Comparison of ENCODE assay signal across 23 mouse cellular contexts in the genomic region with DNA sequence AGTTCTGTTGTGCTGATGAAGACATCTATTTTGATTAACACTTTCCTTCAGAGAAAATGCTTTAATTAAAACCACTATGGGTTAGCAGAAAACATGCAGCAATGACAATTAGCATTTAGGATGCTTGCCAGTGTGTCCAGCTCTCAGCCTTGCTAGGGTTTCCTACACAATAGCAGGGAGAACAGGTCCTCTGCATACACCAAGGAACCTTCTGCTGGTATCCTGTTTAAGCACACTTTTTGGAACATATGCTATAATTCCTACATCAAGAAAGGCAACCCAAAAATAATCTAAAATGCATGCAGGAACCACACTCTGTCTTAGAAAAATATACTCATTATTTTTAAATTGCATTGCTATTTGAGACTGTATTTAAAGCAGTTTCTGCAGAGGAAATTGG.
"Had no signal": no experiment of that assay in that cellular context is flagged by ENCODE, and none has a peak within 500 bp of the region (broad histone marks: within the 10 kb centered on the region; RNA-seq: fewer than 3 reads in every experiment).

No protein-coding gene starts in this region.

- H3K27me3 ChIP-seq: heart, embryonic 12.5 days; hindbrain, embryonic 12.5 days; intestine, embryonic 15.5 days; limb, embryonic 13.5 days; limb, embryonic 15.5 days; liver, embryonic 13.5 days; liver, embryonic 15.5 days had no signal

- H3K9me3 ChIP-seq: heart, embryonic 12.5 days; hindbrain, embryonic 10.5 days; hindbrain, embryonic 12.5 days; intestine, embryonic 15.5 days; limb, embryonic 15.5 days; liver, embryonic 13.5 days; liver, embryonic 15.5 days had no signal

- DNase-seq: gastrocnemius, postnatal 14 days; gastrocnemius, postnatal 36 days; heart, adult 18-20 months; heart, postnatal 10 days; heart, postnatal 4 days; kidney, adult 18-20 months; kidney, adult 8-10 months; kidney, postnatal 14 days; kidney, postnatal 36 days; layer of hippocampus, adult 9-11 months; layer of hippocampus, postnatal 36 days; left cerebral cortex, postnatal 4 days; liver, embryonic 13.5 days had no signal

- H3K9ac ChIP-seq: heart, embryonic 12.5 days; hindbrain, embryonic 12.5 days; hindbrain, embryonic 14.5 days; intestine, embryonic 15.5 days; limb, embryonic 13.5 days; limb, embryonic 15.5 days; liver, embryonic 13.5 days; liver, embryonic 15.5 days had no signal

- H3K4me3 ChIP-seq: heart, embryonic 12.5 days; hindbrain, embryonic 10.5 days; hindbrain, embryonic 12.5 days; intestine, embryonic 15.5 days; limb, embryonic 13.5 days; limb, embryonic 15.5 days; liver, embryonic 13.5 days; liver, embryonic 15.5 days had no signal

- H3K36me3 ChIP-seq: heart, embryonic 12.5 days; hindbrain, embryonic 10.5 days; hindbrain, embryonic 12.5 days; intestine, embryonic 15.5 days; limb, embryonic 13.5 days; limb, embryonic 15.5 days; liver, embryonic 13.5 days; liver, embryonic 15.5 days had no signal

- H3K4me2 ChIP-seq: heart, embryonic 12.5 days; hindbrain, embryonic 12.5 days; hindbrain, embryonic 14.5 days; intestine, embryonic 15.5 days; limb, embryonic 13.5 days; limb, embryonic 15.5 days; liver, embryonic 13.5 days; liver, embryonic 15.5 days had no signal

- ATAC-seq: hindbrain, embryonic 16.5 days; inflammation-experienced regulatory T-cells, adult 6 months had no signal

- H3K27ac ChIP-seq: hindbrain, embryonic 10.5 days; hindbrain, embryonic 12.5 days; hindbrain, embryonic 14.5 days; intestine, embryonic 15.5 days; limb, embryonic 13.5 days; limb, embryonic 15.5 days; liver, embryonic 13.5 days; liver, embryonic 15.5 days had no signal

- H3K4me1 ChIP-seq: hindbrain, embryonic 10.5 days; hindbrain, embryonic 12.5 days; intestine, embryonic 15.5 days; limb, embryonic 13.5 days; limb, embryonic 15.5 days; liver, embryonic 15.5 days had no signal
